Mouse (Mus musculus): ENCODE data around the gene Zic1. TPM values are rescaled to one million over a fixed set of nuclear protein-coding genes. Genes with fewer than 3 reads are reported as not detected.

The Zic1 gene
- total and polyA plus RNA-seq, 3 experiments = 0.08 TPM; not detected in 2

- intact Hi-C loops (cut with DNase I) = no loop called here
- Histone ChIP-seq H3K9ac (ENCODE audit: low read depth, low read length) (no peak overlapping the region), H3K27me3 (ENCODE audit: control insufficient read depth, insufficient read depth, low read length) (peaks cover 36% of the 10 kb centered on the region), H3K4me1 (ENCODE audit: control insufficient read depth, insufficient read depth, low read length) (no peaks in the 10 kb centered on the region), H3K27ac (no peak overlapping the region), H3K79me2 (replicated peaks; ENCODE audit: control insufficient read depth, insufficient read depth, low read length) (no peaks in the 10 kb centered on the region), H3K4me3 (no peak overlapping the region), H3K36me3 (ENCODE audit: control insufficient read depth, insufficient read depth, low read length) (no peaks in the 10 kb centered on the region)
- 11% methylated on average over 14 of the region's 14 CpGs for whole genome bisulfite sequencing
- no peak for DNase-seq
- no peak for TF ChIP-seq POLR2A (IDR thresholded peaks at IDR 0.05; ENCODE audit: insufficient read depth, low read depth, low read length)
- no peak for TF ChIP-seq CTCF (IDR thresholded peaks at IDR 0.05)
- no peak for TF ChIP-seq EP300 (IDR thresholded peaks at IDR 0.05; ENCODE audit: insufficient read depth, low read depth, low read length)
Measured at GRCm38 (mm10) chr9:91363011-91363730, 2.4 kb downstream of the Zic1 start.

- WGBS = 3% methylated on average over 45 of the region's 45 CpGs
- DNase-seq = peak in 1 of 2 experiments; percentile 31
- Histone ChIP-seq H3K27ac (no peak within 1 kb of the TSS), H3K27me3 (ENCODE audit: control insufficient read depth, insufficient read depth, low read length) (peaks cover 36% of the 10 kb centered on the region), H3K36me3 (ENCODE audit: control insufficient read depth, insufficient read depth, low read length) (no peaks in the 10 kb centered on the region), H3K4me1 (ENCODE audit: control insufficient read depth, insufficient read depth, low read length) (no peaks in the 10 kb centered on the region), H3K79me2 (replicated peaks; ENCODE audit: control insufficient read depth, insufficient read depth, low read length) (no peaks in the 10 kb centered on the region), H3K4me3 (peak within 1 kb of the TSS; percentile 43), H3K9ac (ENCODE audit: low read depth, low read length) (no peak within 1 kb of the TSS)
- TF ChIP-seq EP300 (IDR thresholded peaks at IDR 0.05; ENCODE audit: insufficient read depth, low read depth, low read length) (no peak), CTCF (IDR thresholded peaks at IDR 0.05) (no peak), POLR2A (IDR thresholded peaks at IDR 0.05; ENCODE audit: insufficient read depth, low read depth, low read length) (no peak)
- intact Hi-C loops (cut with DNase I) = no loop called here
Measured at GRCm38 (mm10) chr9:91361856-91362601, 3.6 kb downstream of the Zic1 start, which contains the start of gene Zic4. TSS of gene Zic4 (plus strand) at chr9:91362413.

- TF ChIP-seq CTCF (IDR thresholded peaks at IDR 0.05) = no peak
- TF ChIP-seq EP300 (IDR thresholded peaks at IDR 0.05; ENCODE audit: insufficient read depth, low read depth, low read length) = no peak
- no peak for TF ChIP-seq POLR2A (IDR thresholded peaks at IDR 0.05; ENCODE audit: insufficient read depth, low read depth, low read length)
- no peak overlapping the region for H3K27ac ChIP-seq
- WGBS = 5% methylated on average over 35 of the region's 35 CpGs
Measured at GRCm38 (mm10) chr9:91361033-91361855, 4.4 kb downstream of the Zic1 start.

GRCm38 (mm10) chr9:91360151-91361032 is 5.2 kb downstream of the Zic1 start:
- H3K4me1 ChIP-seq (ENCODE audit: control insufficient read depth, insufficient read depth, low read length) = no peaks in the 10 kb centered on the region
- no peaks in the 10 kb centered on the region for H3K36me3 ChIP-seq (ENCODE audit: control insufficient read depth, insufficient read depth, low read length)
- 11% methylated on average over 21 of the region's 21 CpGs for WGBS
- intact Hi-C loops (cut with DNase I) = no loop called here
- no peak for DNase-seq
- no peak overlapping the region for H3K27ac ChIP-seq
- TF ChIP-seq EP300 (IDR thresholded peaks at IDR 0.05; ENCODE audit: insufficient read depth, low read depth, low read length) = no peak
- no peak for TF ChIP-seq CTCF (IDR thresholded peaks at IDR 0.05)
- TF ChIP-seq POLR2A (IDR thresholded peaks at IDR 0.05; ENCODE audit: insufficient read depth, low read depth, low read length) = no peak
- H3K79me2 ChIP-seq (replicated peaks; ENCODE audit: control insufficient read depth, insufficient read depth, low read length) = no peaks in the 10 kb centered on the region
- no peak overlapping the region for H3K4me3 ChIP-seq
- H3K9ac ChIP-seq (ENCODE audit: low read depth, low read length) = no peak overlapping the region
- H3K27me3 ChIP-seq (ENCODE audit: control insufficient read depth, insufficient read depth, low read length) = peaks cover 33% of the 10 kb centered on the region

More at GRCm38 (mm10) chr9:91361033-91361855, 4.4 kb downstream of the Zic1 start:
- H3K27me3 ChIP-seq (ENCODE audit: control insufficient read depth, insufficient read depth, low read length) = peaks cover 35% of the 10 kb centered on the region
- H3K4me1 ChIP-seq (ENCODE audit: control insufficient read depth, insufficient read depth, low read length) = no peaks in the 10 kb centered on the region
- intact Hi-C loops (cut with DNase I) = no loop called here
- no peak for DNase-seq
- H3K4me3 ChIP-seq = no peak overlapping the region
- no peaks in the 10 kb centered on the region for H3K79me2 ChIP-seq (replicated peaks; ENCODE audit: control insufficient read depth, insufficient read depth, low read length)
- no peak overlapping the region for H3K9ac ChIP-seq (ENCODE audit: low read depth, low read length)
- no peaks in the 10 kb centered on the region for H3K36me3 ChIP-seq (ENCODE audit: control insufficient read depth, insufficient read depth, low read length)
